Mouse (Mus musculus): Measurements from ENCODE around the gene Sap30bp. TPM values are rescaled to one million over a fixed set of nuclear protein-coding genes. Genes with fewer than 3 reads are reported as not detected.

The Sap30bp gene
- polyA plus RNA-seq, 1 experiment from 2014 or later, result 23.5 TPM

GRCm38 (mm10) chr11:115959018-115959417, 25.9 kb downstream of the Sap30bp start:
- Histone ChIP-seq H3K4me3 (ENCODE audit: low read length) (no peak overlapping the region), H3K4me1 (ENCODE audit: control insufficient read depth, insufficient read depth, low read length) (no peaks in the 10 kb centered on the region), H3K27ac (ENCODE audit: low read length) (no peak overlapping the region), H3K9me3 (replicated peaks; ENCODE audit: control insufficient read depth, low read length) (no peaks in the 10 kb centered on the region), H3K27me3 (ENCODE audit: control insufficient read depth, insufficient read depth, low read length) (no peaks in the 10 kb centered on the region), H3K9ac (ENCODE audit: low read length) (no peak overlapping the region), H3K4me2 (ENCODE audit: low read depth, low read length) (no peak overlapping the region), H3K36me3 (ENCODE audit: control insufficient read depth, insufficient read depth) (peaks cover 33% of the 10 kb centered on the region)
- 96% methylated on average over 9 of the region's 9 CpGs for WGBS
- no peak for ATAC-seq (replicated peaks; ENCODE audit: extremely low read depth, insufficient read depth, low FRiP score)

- WGBS, result 93% methylated on average over 9 of the region's 9 CpGs
- Histone ChIP-seq H3K4me3 (ENCODE audit: low read length) (no peak overlapping the region), H3K27me3 (ENCODE audit: control insufficient read depth, insufficient read depth, low read length) (no peaks in the 10 kb centered on the region), H3K27ac (ENCODE audit: low read length) (no peak overlapping the region), H3K4me1 (ENCODE audit: control insufficient read depth, insufficient read depth, low read length) (no peaks in the 10 kb centered on the region), H3K36me3 (ENCODE audit: control insufficient read depth, insufficient read depth) (peaks cover 45% of the 10 kb centered on the region), H3K9ac (ENCODE audit: low read length) (no peak overlapping the region), H3K4me2 (ENCODE audit: low read depth, low read length) (no peak overlapping the region), H3K9me3 (replicated peaks; ENCODE audit: control insufficient read depth, low read length) (no peaks in the 10 kb centered on the region)
- no peak for ATAC-seq (replicated peaks; ENCODE audit: extremely low read depth, insufficient read depth, low FRiP score)
Measured at GRCm38 (mm10) chr11:115962651-115963412, 29.8 kb downstream of the Sap30bp start.

- 0 out of 2 replicates have a peak, but pooled peaks cover 2% of the 10 kb centered on the region for H3K4me1 ChIP-seq (ENCODE audit: control insufficient read depth, insufficient read depth, low read length)
- H3K9ac ChIP-seq (ENCODE audit: low read length), result no peak overlapping the region
- no peak overlapping the region for H3K4me2 ChIP-seq (ENCODE audit: low read depth, low read length)
- H3K36me3 ChIP-seq (ENCODE audit: control insufficient read depth, insufficient read depth), result peaks cover 39% of the 10 kb centered on the region
- H3K27ac ChIP-seq (ENCODE audit: low read length), result peak overlapping the region; percentile 46; the same call in 1 of the 2 replicates
- WGBS, result 63% methylated on average over 10 of the region's 10 CpGs
- no peaks in the 10 kb centered on the region for H3K27me3 ChIP-seq (ENCODE audit: control insufficient read depth, insufficient read depth, low read length)
- no peak overlapping the region for H3K4me3 ChIP-seq (ENCODE audit: low read length)
- no peaks in the 10 kb centered on the region for H3K9me3 ChIP-seq (replicated peaks; ENCODE audit: control insufficient read depth, low read length)
- ATAC-seq (replicated peaks; ENCODE audit: extremely low read depth, insufficient read depth, low FRiP score), result 0 out of 2 replicates have a peak, but pooled peaks have one; percentile 49
Measured at GRCm38 (mm10) chr11:115964977-115965604, 32.0 kb downstream of the Sap30bp start.

GRCm38 (mm10) chr11:115968731-115969405, 35.8 kb downstream of the Sap30bp start:
- Histone ChIP-seq H3K27me3 (ENCODE audit: control insufficient read depth, insufficient read depth, low read length) (peaks cover 3% of the 10 kb centered on the region), H3K4me3 (ENCODE audit: low read length) (no peak overlapping the region), H3K4me2 (ENCODE audit: low read depth, low read length) (no peak overlapping the region), H3K9ac (ENCODE audit: low read length) (no peak overlapping the region), H3K4me1 (ENCODE audit: control insufficient read depth, insufficient read depth, low read length) (0 out of 2 replicates have a peak, but pooled peaks cover 2% of the 10 kb centered on the region), H3K36me3 (ENCODE audit: control insufficient read depth, insufficient read depth) (peaks cover 16% of the 10 kb centered on the region), H3K9me3 (replicated peaks; ENCODE audit: control insufficient read depth, low read length) (no peaks in the 10 kb centered on the region), H3K27ac (ENCODE audit: low read length) (no peak overlapping the region)
- no peak for ATAC-seq (replicated peaks; ENCODE audit: extremely low read depth, insufficient read depth, low FRiP score)
- 48% methylated on average over 5 of the region's 5 CpGs for WGBS

- H3K27ac ChIP-seq (ENCODE audit: low read length), result no peak overlapping the region
- H3K27me3 ChIP-seq (ENCODE audit: control insufficient read depth, insufficient read depth, low read length), result peaks cover 13% of the 10 kb centered on the region
- no peak overlapping the region for H3K9ac ChIP-seq (ENCODE audit: low read length)
- no peaks in the 10 kb centered on the region for H3K9me3 ChIP-seq (replicated peaks; ENCODE audit: control insufficient read depth, low read length)
- peaks cover 9% of the 10 kb centered on the region for H3K4me1 ChIP-seq (ENCODE audit: control insufficient read depth, insufficient read depth, low read length)
- H3K4me2 ChIP-seq (ENCODE audit: low read depth, low read length), result no peak overlapping the region
- 59% methylated on average over 15 of the region's 15 CpGs for WGBS
- peaks cover 11% of the 10 kb centered on the region for H3K36me3 ChIP-seq (ENCODE audit: control insufficient read depth, insufficient read depth)
- no peak for ATAC-seq (replicated peaks; ENCODE audit: extremely low read depth, insufficient read depth, low FRiP score)
- H3K4me3 ChIP-seq (ENCODE audit: low read length), result no peak overlapping the region
Measured at GRCm38 (mm10) chr11:115970006-115970673, 37.1 kb downstream of the Sap30bp start.

- Histone ChIP-seq H3K9me3 (replicated peaks; ENCODE audit: control insufficient read depth, low read length) (no peaks in the 10 kb centered on the region), H3K4me2 (ENCODE audit: low read depth, low read length) (no peak overlapping the region), H3K9ac (ENCODE audit: low read length) (no peak overlapping the region), H3K36me3 (ENCODE audit: control insufficient read depth, insufficient read depth) (peaks cover 6% of the 10 kb centered on the region), H3K4me3 (ENCODE audit: low read length) (no peak overlapping the region), H3K4me1 (ENCODE audit: control insufficient read depth, insufficient read depth, low read length) (peaks cover 11% of the 10 kb centered on the region), H3K27ac (ENCODE audit: low read length) (no peak overlapping the region), H3K27me3 (ENCODE audit: control insufficient read depth, insufficient read depth, low read length) (peaks cover 20% of the 10 kb centered on the region)
- 64% methylated on average over 6 of the region's 6 CpGs for WGBS
- ATAC-seq (replicated peaks; ENCODE audit: extremely low read depth, insufficient read depth, low FRiP score), result no peak
Measured at GRCm38 (mm10) chr11:115971016-115971415, 37.9 kb downstream of the Sap30bp start.

GRCm38 (mm10) chr11:115974309-115975082, 41.4 kb downstream of the Sap30bp start, which contains the start of gene Itgb4:
Gene Itgb4, plus strand, starts transcription at chr11:115974709.
- Histone ChIP-seq H3K4me1 (ENCODE audit: control insufficient read depth, insufficient read depth, low read length) (peaks cover 9% of the 10 kb centered on the region), H3K27me3 (ENCODE audit: control insufficient read depth, insufficient read depth, low read length) (peaks cover 33% of the 10 kb centered on the region), H3K9me3 (replicated peaks; ENCODE audit: control insufficient read depth, low read length) (no peaks in the 10 kb centered on the region), H3K36me3 (ENCODE audit: control insufficient read depth, insufficient read depth) (no peaks in the 10 kb centered on the region), H3K27ac (ENCODE audit: low read length) (no peak within 1 kb of the TSS), H3K4me2 (ENCODE audit: low read depth, low read length) (peak within 1 kb of the TSS; percentile 83), H3K4me3 (ENCODE audit: low read length) (peak within 1 kb of the TSS; percentile 55), H3K9ac (ENCODE audit: low read length) (peak within 1 kb of the TSS; percentile 69)
- WGBS, result 10% methylated on average over 47 of the region's 58 CpGs
- ATAC-seq (replicated peaks; ENCODE audit: extremely low read depth, insufficient read depth, low FRiP score), result peak; percentile 74

- no peaks in the 10 kb centered on the region for H3K36me3 ChIP-seq (ENCODE audit: control insufficient read depth, insufficient read depth)
- H3K27ac ChIP-seq (ENCODE audit: low read length), result no peak overlapping the region
- H3K9ac ChIP-seq (ENCODE audit: low read length), result peak overlapping the region; percentile 69
- peak overlapping the region; percentile 55 for H3K4me3 ChIP-seq (ENCODE audit: low read length)
- WGBS, result 3% methylated on average over 18 of the region's 18 CpGs
- H3K27me3 ChIP-seq (ENCODE audit: control insufficient read depth, insufficient read depth, low read length), result peaks cover 33% of the 10 kb centered on the region
- H3K4me1 ChIP-seq (ENCODE audit: control insufficient read depth, insufficient read depth, low read length), result peaks cover 9% of the 10 kb centered on the region
- no peaks in the 10 kb centered on the region for H3K9me3 ChIP-seq (replicated peaks; ENCODE audit: control insufficient read depth, low read length)
- ATAC-seq (replicated peaks; ENCODE audit: extremely low read depth, insufficient read depth, low FRiP score), result no peak
- H3K4me2 ChIP-seq (ENCODE audit: low read depth, low read length), result peak overlapping the region; percentile 83
Measured at GRCm38 (mm10) chr11:115975083-115975420, 42.0 kb downstream of the Sap30bp start.
